Mouse (Mus musculus): Measurements from ENCODE around the gene Ints4. TPM values are rescaled to one million over a fixed set of nuclear protein-coding genes. Genes with fewer than 3 reads are reported as not detected.
"Not testable (repeated sequence)": the region's sequence is repeated elsewhere in the genome, so short reads cannot be mapped to it uniquely, and the experiment has no call there.

Gene Ints4
- polyA plus RNA-seq (2012; ENCODE audit: insufficient read depth, insufficient read length, missing spikeins), result 18.9 and 20.0 TPM in 2 replicates

DNA sequence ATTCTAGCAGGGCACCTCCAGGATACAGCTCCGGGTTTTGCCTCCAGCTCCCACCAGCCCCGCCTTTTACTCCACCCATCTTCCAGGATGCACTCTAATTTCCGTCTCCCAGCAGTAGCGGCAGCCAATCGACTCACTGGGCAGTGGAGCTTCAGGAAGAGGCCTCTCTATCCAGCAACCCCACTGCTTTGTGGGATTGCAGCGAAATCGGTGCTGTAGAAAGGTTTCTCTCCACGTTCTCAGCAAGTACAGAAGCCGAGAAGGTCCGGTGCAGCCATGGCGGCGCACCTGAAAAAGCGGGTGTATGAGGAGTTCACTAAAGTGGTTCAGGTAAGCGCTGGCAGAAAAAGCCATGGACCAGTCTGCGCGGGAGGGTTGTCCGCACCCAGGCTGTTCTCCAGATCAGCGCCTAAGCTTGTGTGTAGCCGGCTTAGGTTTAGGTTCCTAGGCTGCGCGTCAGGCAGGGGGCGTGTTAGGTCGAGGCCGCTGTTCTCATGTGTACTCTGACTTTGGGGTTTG lies at the start of gene Ints4:
TSS of gene Ints4 (plus strand) at position 136 of the 519 bp plus-strand sequence.
- H3K4me1 ChIP-seq (ENCODE audit: control insufficient read depth, insufficient read depth, insufficient read length, low read length), result peaks cover 2% of the 10 kb centered on the region; the same call in 1 of the 2 replicates
- H3K27ac ChIP-seq (replicated peaks; ENCODE audit: low read depth, low read length), result 0 out of 2 replicates have a peak within 1 kb of the TSS, but pooled peaks have one; percentile 29
- H3K4me3 ChIP-seq (ENCODE audit: insufficient read depth, low read depth, low read length), result peak within 1 kb of the TSS; percentile 69

- H3K4me1 ChIP-seq (ENCODE audit: control insufficient read depth, insufficient read depth, insufficient read length, low read length); H3K27ac ChIP-seq (replicated peaks; ENCODE audit: low read depth, low read length); H3K4me3 ChIP-seq (ENCODE audit: insufficient read depth, low read depth, low read length): not testable (repeated sequence)
Observed at GRCm38 (mm10) chr7:97433517-97433916, 47.2 kb upstream of the Ints4 start.

GRCm38 (mm10) chr7:97434517-97434916 lies 46.2 kb upstream of the Ints4 start:
- no peak overlapping the region for H3K27ac ChIP-seq (replicated peaks; ENCODE audit: low read depth, low read length)

DNA sequence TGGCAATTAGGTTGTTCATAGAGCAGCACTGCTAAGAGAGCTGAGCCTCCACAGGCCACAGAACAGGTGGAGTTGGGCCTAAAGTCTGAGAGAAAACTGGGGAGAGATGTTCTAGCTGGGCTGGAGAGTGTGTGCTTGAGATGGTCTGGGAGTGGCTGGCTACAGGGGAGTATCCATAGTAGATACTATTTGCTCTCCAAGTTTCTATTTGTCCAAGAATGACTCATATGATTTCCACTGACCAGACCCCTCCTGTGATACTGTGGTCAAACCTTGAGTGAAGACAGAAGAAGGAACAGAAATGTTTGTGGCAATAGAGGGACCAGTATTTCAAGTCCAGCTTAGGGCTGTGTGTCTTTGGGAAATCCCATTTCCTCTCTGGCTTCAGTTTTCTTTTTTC lies 41.8 kb upstream of the Ints4 start:
- Histone ChIP-seq H3K27ac (replicated peaks; ENCODE audit: low read depth, low read length) (no peak overlapping the region), H3K4me1 (ENCODE audit: control insufficient read depth, insufficient read depth, insufficient read length, low read length) (no peaks in the 10 kb centered on the region), H3K4me3 (ENCODE audit: insufficient read depth, low read depth, low read length) (no peak overlapping the region)

More at GRCm38 (mm10) chr7:97434517-97434916, 46.2 kb upstream of the Ints4 start:
- no peaks in the 10 kb centered on the region for H3K4me1 ChIP-seq (ENCODE audit: control insufficient read depth, insufficient read depth, insufficient read length, low read length)
- no peak overlapping the region for H3K4me3 ChIP-seq (ENCODE audit: insufficient read depth, low read depth, low read length)

- Histone ChIP-seq H3K4me3 (ENCODE audit: insufficient read depth, low read depth, low read length) (no peak overlapping the region), H3K27ac (replicated peaks; ENCODE audit: low read depth, low read length) (peak overlapping the region; percentile 33; the same call in 1 of the 2 replicates), H3K4me1 (ENCODE audit: control insufficient read depth, insufficient read depth, insufficient read length, low read length) (0 out of 2 replicates have a peak, but pooled peaks cover 9% of the 10 kb centered on the region)
Observed at GRCm38 (mm10) chr7:97446171-97446925, 34.4 kb upstream of the Ints4 start.

DNA sequence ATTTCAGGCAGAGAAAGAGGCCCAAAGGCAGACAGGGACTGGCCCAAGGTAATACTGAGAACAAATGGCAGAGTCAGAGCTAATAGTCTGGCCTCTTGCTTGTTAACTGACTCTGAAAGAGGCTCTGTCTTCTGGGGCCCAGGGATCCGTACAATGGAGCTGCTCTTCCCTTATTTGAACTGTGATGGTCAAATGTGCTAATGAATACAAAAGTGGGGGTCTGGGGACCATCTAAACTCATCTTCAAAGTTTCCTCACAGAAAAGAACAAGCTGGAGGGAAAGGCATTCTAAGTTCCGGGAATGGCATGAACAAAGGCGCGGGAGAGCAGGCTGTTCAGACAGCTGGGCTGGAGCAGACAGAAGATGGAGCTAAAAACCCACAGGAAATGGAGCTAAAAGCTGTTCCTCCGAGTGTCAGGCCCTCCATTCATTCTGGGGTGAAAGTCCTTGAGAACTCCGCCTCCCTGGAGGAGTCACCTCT lies 33.7 kb upstream of the Ints4 start:
- Histone ChIP-seq H3K4me3 (ENCODE audit: insufficient read depth, low read depth, low read length) (no peak overlapping the region), H3K27ac (replicated peaks; ENCODE audit: low read depth, low read length) (peak overlapping the region; percentile 33; the same call in 1 of the 2 replicates), H3K4me1 (ENCODE audit: control insufficient read depth, insufficient read depth, insufficient read length, low read length) (0 out of 2 replicates have a peak, but pooled peaks cover 9% of the 10 kb centered on the region)

DNA sequence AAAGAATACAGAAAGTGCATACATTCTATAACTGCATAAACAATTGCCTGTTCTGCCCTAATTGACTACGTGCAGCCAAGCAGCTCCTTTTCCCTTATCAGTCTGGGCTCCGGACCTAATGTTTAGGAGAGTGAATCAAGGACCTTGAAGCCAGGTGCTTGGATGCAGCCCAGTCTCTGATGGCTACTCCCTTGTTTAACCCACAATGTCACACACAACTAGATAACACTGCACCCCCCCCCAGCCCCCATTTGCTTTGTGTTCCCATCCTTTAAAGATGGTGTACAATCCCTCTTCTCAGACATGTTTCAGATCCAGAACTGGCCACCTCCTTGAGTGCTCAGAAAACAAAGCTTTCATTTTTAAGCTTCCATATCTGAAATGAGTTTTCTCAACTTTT lies 29.7 kb upstream of the Ints4 start, which contains the start of gene Kctd14:
TSS of gene Kctd14 (plus strand) at position 301 of the 400 bp plus-strand sequence.
- not testable (repeated sequence) for H3K4me3 ChIP-seq (ENCODE audit: insufficient read depth, low read depth, low read length); H3K27ac ChIP-seq (replicated peaks; ENCODE audit: low read depth, low read length)
- H3K4me1 ChIP-seq (ENCODE audit: control insufficient read depth, insufficient read depth, insufficient read length, low read length), result 0 out of 2 replicates have a peak, but pooled peaks cover 11% of the 10 kb centered on the region

- no peak overlapping the region for H3K27ac ChIP-seq (replicated peaks; ENCODE audit: low read depth, low read length)
- H3K4me1 ChIP-seq (ENCODE audit: control insufficient read depth, insufficient read depth, insufficient read length, low read length), result 0 out of 2 replicates have a peak, but pooled peaks cover 5% of the 10 kb centered on the region
- no peak overlapping the region for H3K4me3 ChIP-seq (ENCODE audit: insufficient read depth, low read depth, low read length)
Observed at GRCm38 (mm10) chr7:97452196-97452595, 28.6 kb upstream of the Ints4 start.

GRCm38 (mm10) chr7:97453141-97453921 lies 27.4 kb upstream of the Ints4 start:
- Histone ChIP-seq H3K27ac (replicated peaks; ENCODE audit: low read depth, low read length) (no peak overlapping the region), H3K4me1 (ENCODE audit: control insufficient read depth, insufficient read depth, insufficient read length, low read length) (0 out of 2 replicates have a peak, but pooled peaks cover 2% of the 10 kb centered on the region)

GRCm38 (mm10) chr7:97454795-97455194 lies 26.0 kb upstream of the Ints4 start:
- 0 out of 2 replicates have a peak, but pooled peaks cover 2% of the 10 kb centered on the region for H3K4me1 ChIP-seq (ENCODE audit: control insufficient read depth, insufficient read depth, insufficient read length, low read length)
- H3K27ac ChIP-seq (replicated peaks; ENCODE audit: low read depth, low read length), result no peak overlapping the region
- H3K4me3 ChIP-seq (ENCODE audit: insufficient read depth, low read depth, low read length), result no peak overlapping the region

More at GRCm38 (mm10) chr7:97453141-97453921, 27.4 kb upstream of the Ints4 start:
- peak overlapping the region; percentile 49 for H3K4me3 ChIP-seq (ENCODE audit: insufficient read depth, low read depth, low read length)

- Histone ChIP-seq H3K4me1 (ENCODE audit: control insufficient read depth, insufficient read depth, insufficient read length, low read length) (0 out of 2 replicates have a peak, but pooled peaks cover 2% of the 10 kb centered on the region), H3K4me3 (ENCODE audit: insufficient read depth, low read depth, low read length) (no peak overlapping the region), H3K27ac (replicated peaks; ENCODE audit: low read depth, low read length) (no peak overlapping the region)
Observed at GRCm38 (mm10) chr7:97455577-97455976, 25.2 kb upstream of the Ints4 start.

GRCm38 (mm10) chr7:97473001-97473400 lies 7.8 kb upstream of the Ints4 start:
- Histone ChIP-seq H3K4me1 (ENCODE audit: control insufficient read depth, insufficient read depth, insufficient read length, low read length) (no peaks in the 10 kb centered on the region), H3K27ac (replicated peaks; ENCODE audit: low read depth, low read length) (no peak overlapping the region)

GRCm38 (mm10) chr7:97479349-97479748 lies 1.4 kb upstream of the Ints4 start:
- Histone ChIP-seq H3K4me1 (ENCODE audit: control insufficient read depth, insufficient read depth, insufficient read length, low read length) (peaks cover 2% of the 10 kb centered on the region; the same call in 1 of the 2 replicates), H3K4me3 (ENCODE audit: insufficient read depth, low read depth, low read length) (no peak overlapping the region), H3K27ac (replicated peaks; ENCODE audit: low read depth, low read length) (no peak overlapping the region)

More at GRCm38 (mm10) chr7:97473001-97473400, 7.8 kb upstream of the Ints4 start:
- no peak overlapping the region for H3K4me3 ChIP-seq (ENCODE audit: insufficient read depth, low read depth, low read length)

DNA sequence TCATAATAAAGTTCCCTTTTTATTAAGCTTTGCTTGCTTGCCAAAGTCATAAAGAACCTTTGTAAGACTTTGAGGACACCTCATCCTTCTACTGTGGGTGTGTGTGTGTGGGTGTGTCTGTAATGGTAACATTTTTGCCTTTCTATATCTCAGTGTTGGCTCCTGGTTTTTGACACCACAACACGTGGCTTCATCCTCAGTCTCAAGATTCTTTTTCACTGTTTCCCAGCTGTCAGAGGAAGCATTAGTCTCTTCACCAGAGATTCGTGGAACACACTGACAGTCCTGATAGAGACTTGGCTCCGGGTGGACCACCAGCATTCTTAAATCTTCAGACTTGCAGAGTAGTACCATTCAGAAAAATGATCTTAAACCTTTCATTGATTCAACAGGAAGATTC lies 466 bp upstream of the Ints4 start:
- Histone ChIP-seq H3K4me1 (ENCODE audit: control insufficient read depth, insufficient read depth, insufficient read length, low read length) (peaks cover 2% of the 10 kb centered on the region; the same call in 1 of the 2 replicates), H3K4me3 (ENCODE audit: insufficient read depth, low read depth, low read length) (peak overlapping the region; percentile 19; the same call in 1 of the 2 replicates), H3K27ac (replicated peaks; ENCODE audit: low read depth, low read length) (no peak overlapping the region)

Measured in brown adipose tissue, adult 24 weeks (tissue).